Mouse (Mus musculus): ENCODE measurements around the gene Llcfc1. TPM values are rescaled to one million over a fixed set of nuclear protein-coding genes. Genes with fewer than 3 reads are reported as not detected.

The Llcfc1 gene
- polyA plus RNA-seq, 1 experiment from 2014 or later = not detected

GRCm38 (mm10) chr6:41646220-41646619 lies 38.0 kb upstream of the Llcfc1 start:
- H3K4me3 ChIP-seq (ENCODE audit: low read length) = no peak overlapping the region
- no peaks in the 10 kb centered on the region for H3K4me1 ChIP-seq (replicated peaks; ENCODE audit: control insufficient read depth, insufficient read depth, low read length)
- H3K9ac ChIP-seq (ENCODE audit: low read length) = no peak overlapping the region
- no peaks in the 10 kb centered on the region for H3K9me3 ChIP-seq (ENCODE audit: control insufficient read depth, low read length)
- no peaks in the 10 kb centered on the region for H3K36me3 ChIP-seq (ENCODE audit: control insufficient read depth, insufficient read depth, low read length)
- H3K27me3 ChIP-seq (ENCODE audit: control insufficient read depth, insufficient read depth, low read depth, low read length) = no peaks in the 10 kb centered on the region
- no peak for ATAC-seq (ENCODE audit: low read depth)
- H3K4me2 ChIP-seq (ENCODE audit: low read depth, low read length) = no peak overlapping the region
- 83% methylated on average over 3 of the region's 3 CpGs for WGBS
- H3K27ac ChIP-seq (ENCODE audit: low read length) = no peak overlapping the region

DNA sequence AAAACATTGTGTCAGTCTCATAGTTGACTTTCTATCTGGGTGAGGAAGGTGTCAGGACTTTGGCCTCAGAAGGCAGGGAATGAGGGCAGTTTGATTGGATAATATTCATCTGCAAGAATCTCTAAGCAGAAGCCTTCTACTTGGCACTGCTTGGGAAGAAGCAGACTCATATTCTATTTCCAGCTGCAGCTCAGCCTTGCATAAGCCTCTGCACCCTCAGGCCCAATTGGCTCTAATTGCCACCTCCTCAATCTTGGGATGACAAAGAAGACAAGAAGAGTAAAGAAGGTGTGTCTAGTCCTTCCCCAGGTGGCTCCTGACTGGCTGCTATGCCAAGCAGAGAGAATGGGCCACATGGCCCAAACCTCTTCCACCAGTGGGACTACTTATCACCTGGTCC lies 37.6 kb upstream of the Llcfc1 start:
- no peak for ATAC-seq (ENCODE audit: low read depth)
- Histone ChIP-seq H3K9me3 (ENCODE audit: control insufficient read depth, low read length) (no peaks in the 10 kb centered on the region), H3K27ac (ENCODE audit: low read length) (no peak overlapping the region), H3K4me2 (ENCODE audit: low read depth, low read length) (no peak overlapping the region), H3K27me3 (ENCODE audit: control insufficient read depth, insufficient read depth, low read depth, low read length) (no peaks in the 10 kb centered on the region), H3K36me3 (ENCODE audit: control insufficient read depth, insufficient read depth, low read length) (no peaks in the 10 kb centered on the region), H3K4me1 (replicated peaks; ENCODE audit: control insufficient read depth, insufficient read depth, low read length) (no peaks in the 10 kb centered on the region), H3K9ac (ENCODE audit: low read length) (no peak overlapping the region), H3K4me3 (ENCODE audit: low read length) (no peak overlapping the region)

- H3K27ac ChIP-seq (ENCODE audit: low read length) = no peak overlapping the region
- H3K9me3 ChIP-seq (ENCODE audit: control insufficient read depth, low read length) = no peaks in the 10 kb centered on the region
- no peaks in the 10 kb centered on the region for H3K4me1 ChIP-seq (replicated peaks; ENCODE audit: control insufficient read depth, insufficient read depth, low read length)
- H3K36me3 ChIP-seq (ENCODE audit: control insufficient read depth, insufficient read depth, low read length) = no peaks in the 10 kb centered on the region
- no peak overlapping the region for H3K4me3 ChIP-seq (ENCODE audit: low read length)
- H3K4me2 ChIP-seq (ENCODE audit: low read depth, low read length) = no peak overlapping the region
- H3K27me3 ChIP-seq (ENCODE audit: control insufficient read depth, insufficient read depth, low read depth, low read length) = no peaks in the 10 kb centered on the region
- 89% methylated on average over 5 of the region's 5 CpGs for WGBS
- no peak for ATAC-seq (ENCODE audit: low read depth)
- H3K9ac ChIP-seq (ENCODE audit: low read length) = no peak overlapping the region
These were observed 31.1 kb upstream of the Llcfc1 start for GRCm38 (mm10) chr6:41653173-41653572.

- Histone ChIP-seq H3K4me1 (replicated peaks; ENCODE audit: control insufficient read depth, insufficient read depth, low read length) (no peaks in the 10 kb centered on the region), H3K9me3 (ENCODE audit: control insufficient read depth, low read length) (no peaks in the 10 kb centered on the region), H3K36me3 (ENCODE audit: control insufficient read depth, insufficient read depth, low read length) (no peaks in the 10 kb centered on the region), H3K9ac (ENCODE audit: low read length) (no peak overlapping the region), H3K27ac (ENCODE audit: low read length) (no peak overlapping the region), H3K4me2 (ENCODE audit: low read depth, low read length) (no peak overlapping the region), H3K4me3 (ENCODE audit: low read length) (no peak overlapping the region), H3K27me3 (ENCODE audit: control insufficient read depth, insufficient read depth, low read depth, low read length) (no peaks in the 10 kb centered on the region)
- 81% methylated on average over 8 of the region's 8 CpGs for WGBS
- no peak for ATAC-seq (ENCODE audit: low read depth)
These were observed 29.6 kb upstream of the Llcfc1 start for GRCm38 (mm10) chr6:41654648-41655047.

DNA sequence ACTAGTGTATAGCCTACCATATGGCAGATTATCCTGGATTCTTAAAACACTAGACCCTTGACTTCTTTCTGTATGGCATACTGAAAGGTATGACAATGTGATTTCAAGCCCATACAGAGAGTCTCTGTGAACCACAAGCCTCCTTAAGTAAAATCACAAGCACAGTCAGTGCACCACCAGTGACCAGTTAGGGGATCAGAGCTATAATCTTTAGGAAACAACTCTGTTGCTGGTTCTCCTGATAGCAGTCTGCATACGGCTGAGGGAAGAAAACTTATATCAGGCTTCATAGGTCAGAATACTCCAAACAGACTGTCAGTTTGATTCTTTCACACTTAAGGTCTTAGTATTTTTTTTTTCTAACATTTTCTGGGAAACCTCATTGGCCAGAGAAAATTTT lies 25.7 kb upstream of the Llcfc1 start:
- no peaks in the 10 kb centered on the region for H3K36me3 ChIP-seq (ENCODE audit: control insufficient read depth, insufficient read depth, low read length)
- H3K4me1 ChIP-seq (replicated peaks; ENCODE audit: control insufficient read depth, insufficient read depth, low read length) = no peaks in the 10 kb centered on the region
- no peak for ATAC-seq (ENCODE audit: low read depth)
- no peaks in the 10 kb centered on the region for H3K27me3 ChIP-seq (ENCODE audit: control insufficient read depth, insufficient read depth, low read depth, low read length)
- WGBS = 42% methylated on average over 1 of the region's 1 CpGs
- no peak overlapping the region for H3K4me3 ChIP-seq (ENCODE audit: low read length)
- no peak overlapping the region for H3K4me2 ChIP-seq (ENCODE audit: low read depth, low read length)
- H3K27ac ChIP-seq (ENCODE audit: low read length) = no peak overlapping the region
- no peaks in the 10 kb centered on the region for H3K9me3 ChIP-seq (ENCODE audit: control insufficient read depth, low read length)
- H3K9ac ChIP-seq (ENCODE audit: low read length) = no peak overlapping the region

GRCm38 (mm10) chr6:41662320-41662719 lies 21.9 kb upstream of the Llcfc1 start:
- WGBS = 39% methylated on average over 2 of the region's 2 CpGs
- Histone ChIP-seq H3K9me3 (ENCODE audit: control insufficient read depth, low read length) (no peaks in the 10 kb centered on the region), H3K9ac (ENCODE audit: low read length) (no peak overlapping the region), H3K4me2 (ENCODE audit: low read depth, low read length) (no peak overlapping the region), H3K27ac (ENCODE audit: low read length) (no peak overlapping the region), H3K4me3 (ENCODE audit: low read length) (no peak overlapping the region), H3K4me1 (replicated peaks; ENCODE audit: control insufficient read depth, insufficient read depth, low read length) (no peaks in the 10 kb centered on the region), H3K36me3 (ENCODE audit: control insufficient read depth, insufficient read depth, low read length) (no peaks in the 10 kb centered on the region), H3K27me3 (ENCODE audit: control insufficient read depth, insufficient read depth, low read depth, low read length) (no peaks in the 10 kb centered on the region)
- no peak for ATAC-seq (ENCODE audit: low read depth)

DNA sequence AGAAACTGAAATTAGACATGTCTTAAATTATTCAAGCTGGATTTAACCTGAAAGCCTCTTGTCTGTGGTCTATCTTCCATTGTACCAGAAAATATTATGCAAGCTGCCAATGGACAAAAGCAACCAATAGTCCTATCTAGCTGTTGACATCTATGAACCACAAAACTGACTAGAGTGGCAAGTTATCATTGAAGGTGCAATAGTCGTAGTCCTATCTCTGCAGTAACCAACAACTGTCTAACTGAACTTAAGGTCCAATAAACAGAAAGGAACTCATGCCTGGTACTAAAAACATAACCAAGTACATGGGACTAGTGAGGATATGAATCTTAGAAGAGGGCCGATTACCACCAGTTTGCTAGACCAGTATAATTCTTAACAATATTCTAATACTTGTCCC lies 7.7 kb upstream of the Llcfc1 start:
- H3K36me3 ChIP-seq (ENCODE audit: control insufficient read depth, insufficient read depth, low read length) = no peaks in the 10 kb centered on the region
- no peaks in the 10 kb centered on the region for H3K4me1 ChIP-seq (replicated peaks; ENCODE audit: control insufficient read depth, insufficient read depth, low read length)
- no peak overlapping the region for H3K4me3 ChIP-seq (ENCODE audit: low read length)
- H3K27ac ChIP-seq (ENCODE audit: low read length) = no peak overlapping the region
- no peaks in the 10 kb centered on the region for H3K9me3 ChIP-seq (ENCODE audit: control insufficient read depth, low read length)
- H3K27me3 ChIP-seq (ENCODE audit: control insufficient read depth, insufficient read depth, low read depth, low read length) = no peaks in the 10 kb centered on the region
- H3K9ac ChIP-seq (ENCODE audit: low read length) = no peak overlapping the region
- H3K4me2 ChIP-seq (ENCODE audit: low read depth, low read length) = no peak overlapping the region
- no peak for ATAC-seq (ENCODE audit: low read depth)
- WGBS = 88% methylated on average over 2 of the region's 2 CpGs

- Histone ChIP-seq H3K27me3 (ENCODE audit: control insufficient read depth, insufficient read depth, low read depth, low read length) (no peaks in the 10 kb centered on the region), H3K4me2 (ENCODE audit: low read depth, low read length) (no peak within 1 kb of the TSS), H3K9me3 (ENCODE audit: control insufficient read depth, low read length) (no peaks in the 10 kb centered on the region), H3K27ac (ENCODE audit: low read length) (no peak within 1 kb of the TSS), H3K4me3 (ENCODE audit: low read length) (no peak within 1 kb of the TSS), H3K9ac (ENCODE audit: low read length) (no peak within 1 kb of the TSS), H3K36me3 (ENCODE audit: control insufficient read depth, insufficient read depth, low read length) (no peaks in the 10 kb centered on the region), H3K4me1 (replicated peaks; ENCODE audit: control insufficient read depth, insufficient read depth, low read length) (no peaks in the 10 kb centered on the region)
- ATAC-seq (ENCODE audit: low read depth) = no peak
- 61% methylated on average over 1 of the region's 1 CpGs for WGBS
These were observed 3.6 kb upstream of the Llcfc1 start, which contains the start of gene Trpv5 for GRCm38 (mm10) chr6:41680669-41681068. Gene Trpv5, minus strand, starts transcription at chr6:41680769.

DNA sequence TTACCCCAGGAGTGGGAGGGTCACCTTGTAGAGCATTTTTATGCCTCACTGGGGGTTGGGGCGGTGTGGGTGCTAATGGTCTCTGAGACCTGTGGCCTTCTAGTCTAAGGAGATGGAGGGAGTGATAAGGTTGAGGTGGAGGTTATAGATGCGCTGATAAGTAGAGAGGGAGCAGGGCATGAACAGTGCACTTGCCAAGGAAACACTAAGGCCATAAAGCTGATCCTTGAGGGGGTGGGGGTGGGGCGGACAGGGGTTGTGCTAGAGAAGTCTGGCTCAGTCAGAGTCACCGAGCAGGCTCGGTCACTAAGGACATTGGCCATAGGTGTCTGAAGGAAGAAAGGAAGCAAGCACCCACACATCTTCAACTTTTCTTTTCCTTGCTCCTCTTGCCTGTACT lies 2.6 kb upstream of the Llcfc1 start:
- H3K36me3 ChIP-seq (ENCODE audit: control insufficient read depth, insufficient read depth, low read length) = no peaks in the 10 kb centered on the region
- H3K27ac ChIP-seq (ENCODE audit: low read length) = no peak overlapping the region
- no peak for ATAC-seq (ENCODE audit: low read depth)
- H3K9me3 ChIP-seq (ENCODE audit: control insufficient read depth, low read length) = no peaks in the 10 kb centered on the region
- no peak overlapping the region for H3K4me2 ChIP-seq (ENCODE audit: low read depth, low read length)
- no peaks in the 10 kb centered on the region for H3K4me1 ChIP-seq (replicated peaks; ENCODE audit: control insufficient read depth, insufficient read depth, low read length)
- H3K27me3 ChIP-seq (ENCODE audit: control insufficient read depth, insufficient read depth, low read depth, low read length) = no peaks in the 10 kb centered on the region
- no peak overlapping the region for H3K4me3 ChIP-seq (ENCODE audit: low read length)
- 71% methylated on average over 5 of the region's 5 CpGs for WGBS
- H3K9ac ChIP-seq (ENCODE audit: low read length) = no peak overlapping the region

- 68% methylated on average over 5 of the region's 5 CpGs for WGBS
- H3K36me3 ChIP-seq (ENCODE audit: control insufficient read depth, insufficient read depth, low read length) = no peaks in the 10 kb centered on the region
- H3K4me1 ChIP-seq (replicated peaks; ENCODE audit: control insufficient read depth, insufficient read depth, low read length) = no peaks in the 10 kb centered on the region
- H3K4me3 ChIP-seq (ENCODE audit: low read length) = no peak overlapping the region
- H3K27ac ChIP-seq (ENCODE audit: low read length) = no peak overlapping the region
- no peaks in the 10 kb centered on the region for H3K27me3 ChIP-seq (ENCODE audit: control insufficient read depth, insufficient read depth, low read depth, low read length)
- no peaks in the 10 kb centered on the region for H3K9me3 ChIP-seq (ENCODE audit: control insufficient read depth, low read length)
- H3K4me2 ChIP-seq (ENCODE audit: low read depth, low read length) = no peak overlapping the region
- ATAC-seq (ENCODE audit: low read depth) = no peak
- H3K9ac ChIP-seq (ENCODE audit: low read length) = no peak overlapping the region
These were observed 680 bp downstream of the Llcfc1 start for GRCm38 (mm10) chr6:41684911-41685310.

Data from lung, embryonic 16.5 days (tissue).